Mouse (Mus musculus): ENCODE measurements around the gene Suco. TPM values are rescaled to one million over a fixed set of nuclear protein-coding genes. Genes with fewer than 3 reads are reported as not detected.
A peak's percentile ranks its signal among the peaks of the same experiment; 100 is the strongest.

The Suco gene
- polyA plus RNA-seq, 1 experiment from 2014 or later, result 21.9 TPM

DNA sequence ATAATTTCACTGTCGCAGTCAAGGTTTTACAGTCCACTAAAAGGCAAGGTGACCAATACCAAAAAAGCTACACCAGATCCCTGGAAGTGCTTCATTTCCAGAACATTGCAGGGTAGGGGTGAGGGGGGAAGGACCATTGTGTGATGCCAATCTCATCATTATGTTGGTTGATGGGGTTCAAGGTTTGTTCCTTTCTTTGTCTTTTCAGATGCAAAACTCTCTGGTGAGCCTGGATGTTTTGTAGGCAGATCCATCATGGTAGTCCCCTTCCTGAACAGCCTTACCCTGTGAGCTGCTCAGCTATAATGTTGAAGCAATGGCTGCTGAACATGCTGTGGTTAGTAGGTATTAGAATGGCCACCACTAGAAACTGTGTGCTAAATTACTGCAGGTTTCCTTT, 107.2 kb downstream of the Suco start:
- no peak for ATAC-seq (replicated peaks; ENCODE audit: low FRiP score)

GRCm38 (mm10) chr1:161767101-161767524, 109.4 kb downstream of the Suco start:
- Histone ChIP-seq H3K4me3 (replicated peaks) (no peak overlapping the region), H3K4me1 (no peaks in the 10 kb centered on the region), H3K36me3 (no peaks in the 10 kb centered on the region), H3K27me3 (no peaks in the 10 kb centered on the region), H3K9me3 (replicated peaks) (no peaks in the 10 kb centered on the region), H3K9ac (no peak overlapping the region), H3K27ac (no peak overlapping the region), H3K4me2 (no peak overlapping the region)
- WGBS, result 65% methylated on average over 12 of the region's 12 CpGs
- no peak for ATAC-seq (replicated peaks; ENCODE audit: low FRiP score)

More for the DNA sequence above, 107.2 kb downstream of the Suco start:
- Histone ChIP-seq H3K27ac (no peak overlapping the region), H3K4me2 (no peak overlapping the region), H3K4me1 (no peaks in the 10 kb centered on the region), H3K9ac (no peak overlapping the region), H3K27me3 (no peaks in the 10 kb centered on the region), H3K4me3 (replicated peaks) (no peak overlapping the region), H3K9me3 (replicated peaks) (no peaks in the 10 kb centered on the region), H3K36me3 (no peaks in the 10 kb centered on the region)
- WGBS, result 88% methylated on average over 1 of the region's 1 CpGs

- Histone ChIP-seq H3K27me3 (no peaks in the 10 kb centered on the region), H3K9me3 (replicated peaks) (no peaks in the 10 kb centered on the region), H3K4me3 (replicated peaks) (no peak overlapping the region), H3K27ac (no peak overlapping the region), H3K4me2 (no peak overlapping the region), H3K36me3 (no peaks in the 10 kb centered on the region), H3K4me1 (no peaks in the 10 kb centered on the region), H3K9ac (no peak overlapping the region)
- WGBS, result 60% methylated on average over 5 of the region's 5 CpGs
- ATAC-seq (replicated peaks; ENCODE audit: low FRiP score), result peak; percentile 56; the same call in 1 of the 2 replicates
Observed at GRCm38 (mm10) chr1:161766656-161767055, 109.8 kb downstream of the Suco start.

Other genes with a start within 250 kb of the Suco start
- gene Fasl, start 88.2 kb downstream of the Suco start, polyA plus RNA-seq (2015; fragmentation: Nextera tagmentation; extraction: Ambion mirVana), result not detected in 2 replicates
- 39.7 and 40.4 TPM in 2 replicates for gene Pigc, start 92.5 kb upstream of the Suco start, polyA plus RNA-seq (2015; fragmentation: Nextera tagmentation; extraction: Ambion mirVana)
- not detected in 2 replicates for gene 4930558K02Rik, start 103.0 kb upstream of the Suco start, polyA plus RNA-seq (2015; fragmentation: Nextera tagmentation; extraction: Ambion mirVana)